Mouse (Mus musculus) midbrain, embryonic 15.5 days (tissue): ENCODE results near the gene Gm6169. TPM values are rescaled to one million over a fixed set of nuclear protein-coding genes. Genes with fewer than 3 reads are reported as not detected.

Experiments used
- ATAC-seq: fragments of 200-750 bp; cut with Nextera tagmentation; replicated peaks from 2 replicates; pipeline ENCODE4 v1.8.0; 2017; ENCODE audit warnings: moderate TSS enrichment
- H3K27ac ChIP-seq: fragments of 300-500 bp; sonication (generic); 2 replicates; pipeline ENCODE4 v1.5.1; 2015; ENCODE audit warnings: mild to moderate bottlenecking, inconsistent platforms
- H3K27me3 ChIP-seq: fragments of 300-500 bp; sonication (generic); replicated peaks from 2 replicates; pipeline ENCODE4 v1.6.1; 2015; ENCODE audit warnings: inconsistent platforms
- H3K36me3 ChIP-seq: fragments of 300-500 bp; sonication (generic); replicated peaks from 2 replicates; pipeline ENCODE4 v1.6.1; 2015; ENCODE audit warnings: inconsistent platforms
- H3K4me1 ChIP-seq: fragments of 300-500 bp; sonication (generic); 2 replicates; pipeline ENCODE4 v1.6.1; 2015; ENCODE audit warnings: inconsistent platforms
- H3K4me2 ChIP-seq: fragments of 300-500 bp; sonication (generic); 2 replicates; pipeline ENCODE4 v1.6.1; 2015; ENCODE audit warnings: inconsistent platforms, mild to moderate bottlenecking, moderate library complexity
- H3K4me3 ChIP-seq: fragments of 300-500 bp; sonication (generic); 2 replicates; pipeline ENCODE4 v1.5.1; 2015; ENCODE audit warnings: mild to moderate bottlenecking, inconsistent platforms
- H3K9ac ChIP-seq: fragments of 300-500 bp; sonication (generic); 2 replicates; pipeline ENCODE4 v1.6.1; 2015; ENCODE audit warnings: mild to moderate bottlenecking, inconsistent platforms
- H3K9me3 ChIP-seq: fragments of 300-500 bp; sonication (generic); 2 replicates; pipeline ENCODE4 v1.6.1; 2016; ENCODE audit warnings: inconsistent platforms
- WGBS: fragments of 180-500 bp; shearing (Covaris S2); methylation state at CpG from one replicate; pipeline ENCODE4 v1.1.7; 2015; ENCODE audit warnings: mixed read lengths; 5-methylcytosine and 5-hydroxymethylcytosine counted together
- polyA plus RNA-seq: library from polyadenylated mRNA; unstranded; fragments of >200 nt; fragmentation: Nextera tagmentation; extraction: Ambion mirVana; gene quantifications from 2 replicates; pipeline ENCODE4 v1.2.1, GENCODE M21; 2015

Gene Gm6169
- polyA plus RNA-seq, 1 experiment from 2014 or later: 0.77 TPM

GRCm38 (mm10) chr13:97088183-97088582 is 10.9 kb downstream of the Gm6169 start:
- WGBS: 49% methylated on average over 3 of the region's 3 CpGs
- H3K9ac ChIP-seq: no peak overlapping the region
- no peaks in the 10 kb centered on the region for H3K4me1 ChIP-seq
- H3K9me3 ChIP-seq: no peaks in the 10 kb centered on the region
- H3K4me3 ChIP-seq: no peak overlapping the region
- H3K36me3 ChIP-seq: no peaks in the 10 kb centered on the region; the same call in 1 of the 2 replicates
- no peaks in the 10 kb centered on the region for H3K27me3 ChIP-seq
- no peak overlapping the region for H3K27ac ChIP-seq
- H3K4me2 ChIP-seq: no peak overlapping the region
- ATAC-seq: no peak

GRCm38 (mm10) chr13:97087421-97087820 is 11.6 kb downstream of the Gm6169 start:
- Histone ChIP-seq H3K9me3 (no peaks in the 10 kb centered on the region), H3K4me3 (no peak overlapping the region), H3K4me2 (no peak overlapping the region), H3K27me3 (no peaks in the 10 kb centered on the region), H3K4me1 (no peaks in the 10 kb centered on the region), H3K9ac (no peak overlapping the region), H3K36me3 (no peaks in the 10 kb centered on the region; the same call in 1 of the 2 replicates), H3K27ac (no peak overlapping the region)
- no peak for ATAC-seq
- WGBS: 97% methylated on average over 6 of the region's 6 CpGs

- Histone ChIP-seq H3K4me2 (no peak overlapping the region), H3K4me1 (no peaks in the 10 kb centered on the region), H3K27me3 (no peaks in the 10 kb centered on the region), H3K27ac (no peak overlapping the region), H3K4me3 (no peak overlapping the region), H3K9me3 (no peaks in the 10 kb centered on the region), H3K36me3 (no peaks in the 10 kb centered on the region), H3K9ac (no peak overlapping the region)
- 45% methylated on average over 9 of the region's 9 CpGs for WGBS
- no peak for ATAC-seq
Observed at GRCm38 (mm10) chr13:97086316-97086715, 12.7 kb downstream of the Gm6169 start.

- Histone ChIP-seq H3K36me3 (no peaks in the 10 kb centered on the region), H3K4me2 (no peak overlapping the region), H3K27me3 (no peaks in the 10 kb centered on the region), H3K9ac (no peak overlapping the region), H3K9me3 (no peaks in the 10 kb centered on the region), H3K4me1 (no peaks in the 10 kb centered on the region), H3K4me3 (no peak overlapping the region), H3K27ac (no peak overlapping the region)
- ATAC-seq: no peak
- 91% methylated on average over 7 of the region's 7 CpGs for WGBS
Observed at GRCm38 (mm10) chr13:97082432-97082831, 16.6 kb downstream of the Gm6169 start.

GRCm38 (mm10) chr13:97080615-97081014 is 18.4 kb downstream of the Gm6169 start:
- H3K4me1 ChIP-seq: no peaks in the 10 kb centered on the region
- H3K27ac ChIP-seq: no peak overlapping the region
- 96% methylated on average over 3 of the region's 3 CpGs for WGBS
- H3K9ac ChIP-seq: no peak overlapping the region
- H3K4me3 ChIP-seq: no peak overlapping the region
- no peak for ATAC-seq
- no peaks in the 10 kb centered on the region for H3K36me3 ChIP-seq
- no peaks in the 10 kb centered on the region for H3K9me3 ChIP-seq
- H3K27me3 ChIP-seq: no peaks in the 10 kb centered on the region
- no peak overlapping the region for H3K4me2 ChIP-seq

- H3K27me3 ChIP-seq: no peaks in the 10 kb centered on the region
- H3K4me3 ChIP-seq: no peak overlapping the region
- no peak overlapping the region for H3K4me2 ChIP-seq
- no peaks in the 10 kb centered on the region for H3K36me3 ChIP-seq
- H3K9ac ChIP-seq: no peak overlapping the region
- WGBS: 78% methylated on average over 2 of the region's 2 CpGs
- no peaks in the 10 kb centered on the region for H3K9me3 ChIP-seq
- no peak overlapping the region for H3K27ac ChIP-seq
- no peaks in the 10 kb centered on the region for H3K4me1 ChIP-seq
- ATAC-seq: no peak
Observed at GRCm38 (mm10) chr13:97080201-97080600, 18.8 kb downstream of the Gm6169 start.

GRCm38 (mm10) chr13:97077556-97077955 is 21.5 kb downstream of the Gm6169 start:
- Histone ChIP-seq H3K9ac (no peak overlapping the region), H3K36me3 (no peaks in the 10 kb centered on the region), H3K27me3 (no peaks in the 10 kb centered on the region), H3K4me1 (peaks cover 16% of the 10 kb centered on the region), H3K9me3 (no peaks in the 10 kb centered on the region), H3K27ac (no peak overlapping the region), H3K4me2 (no peak overlapping the region), H3K4me3 (no peak overlapping the region)
- ATAC-seq: no peak
- 96% methylated on average over 2 of the region's 2 CpGs for WGBS

GRCm38 (mm10) chr13:97073497-97073896 is 25.5 kb downstream of the Gm6169 start:
- H3K4me3 ChIP-seq: no peak overlapping the region
- H3K4me1 ChIP-seq: peaks cover 16% of the 10 kb centered on the region
- H3K9me3 ChIP-seq: no peaks in the 10 kb centered on the region
- H3K9ac ChIP-seq: peak overlapping the region; percentile 12; the same call in 1 of the 2 replicates
- H3K27me3 ChIP-seq: no peaks in the 10 kb centered on the region
- H3K27ac ChIP-seq: no peak overlapping the region
- peak overlapping the region; percentile 75; the same call in 1 of the 2 replicates for H3K4me2 ChIP-seq
- 58% methylated on average over 1 of the region's 1 CpGs for WGBS
- ATAC-seq: no peak
- H3K36me3 ChIP-seq: no peaks in the 10 kb centered on the region

GRCm38 (mm10) chr13:97071626-97072241 is 27.3 kb downstream of the Gm6169 start:
- H3K36me3 ChIP-seq: no peaks in the 10 kb centered on the region
- H3K4me3 ChIP-seq: peak overlapping the region; percentile 65
- H3K4me2 ChIP-seq: peak overlapping the region; percentile 75
- peak overlapping the region; percentile 86 for H3K9ac ChIP-seq
- peaks cover 3% of the 10 kb centered on the region; the same call in 1 of the 2 replicates for H3K27me3 ChIP-seq
- no peaks in the 10 kb centered on the region for H3K9me3 ChIP-seq
- WGBS: under 1% methylated on average over 68 of the region's 76 CpGs
- peaks cover 16% of the 10 kb centered on the region for H3K4me1 ChIP-seq
- peak overlapping the region; percentile 92 for H3K27ac ChIP-seq
- ATAC-seq: peak; percentile 89

GRCm38 (mm10) chr13:97070931-97071625 is 28.0 kb downstream of the Gm6169 start:
- under 1% methylated on average over 57 of the region's 85 CpGs for WGBS
- Histone ChIP-seq H3K36me3 (no peaks in the 10 kb centered on the region), H3K27me3 (peaks cover 3% of the 10 kb centered on the region; the same call in 1 of the 2 replicates), H3K4me2 (peak overlapping the region; percentile 75), H3K27ac (peak overlapping the region; percentile 92), H3K9me3 (no peaks in the 10 kb centered on the region), H3K4me1 (peaks cover 16% of the 10 kb centered on the region), H3K9ac (peak overlapping the region; percentile 86), H3K4me3 (peak overlapping the region; percentile 65)
- ATAC-seq: peak; percentile 91

- peaks cover 6% of the 10 kb centered on the region for H3K4me1 ChIP-seq
- no peak for ATAC-seq
- no peaks in the 10 kb centered on the region for H3K36me3 ChIP-seq
- no peak overlapping the region for H3K9ac ChIP-seq
- no peak overlapping the region for H3K4me3 ChIP-seq
- no peak overlapping the region for H3K27ac ChIP-seq
- 34% methylated on average over 8 of the region's 8 CpGs for WGBS
- H3K4me2 ChIP-seq: no peak overlapping the region
- H3K9me3 ChIP-seq: no peaks in the 10 kb centered on the region
- H3K27me3 ChIP-seq: peaks cover 3% of the 10 kb centered on the region; the same call in 1 of the 2 replicates
Observed at GRCm38 (mm10) chr13:97068151-97068550, 30.9 kb downstream of the Gm6169 start.

- Histone ChIP-seq H3K27me3 (peaks cover 3% of the 10 kb centered on the region; the same call in 1 of the 2 replicates), H3K4me1 (peaks cover 1% of the 10 kb centered on the region; the same call in 1 of the 2 replicates), H3K9ac (no peak overlapping the region), H3K4me2 (no peak overlapping the region), H3K4me3 (no peak overlapping the region), H3K36me3 (no peaks in the 10 kb centered on the region), H3K9me3 (no peaks in the 10 kb centered on the region), H3K27ac (no peak overlapping the region)
- 6% methylated on average over 6 of the region's 6 CpGs for WGBS
- ATAC-seq: no peak
Observed at GRCm38 (mm10) chr13:97067691-97068090, 31.3 kb downstream of the Gm6169 start.
